Mouse (Mus musculus): ENCODE measurements around the gene Prrx1.

Gene Prrx1

DNA sequence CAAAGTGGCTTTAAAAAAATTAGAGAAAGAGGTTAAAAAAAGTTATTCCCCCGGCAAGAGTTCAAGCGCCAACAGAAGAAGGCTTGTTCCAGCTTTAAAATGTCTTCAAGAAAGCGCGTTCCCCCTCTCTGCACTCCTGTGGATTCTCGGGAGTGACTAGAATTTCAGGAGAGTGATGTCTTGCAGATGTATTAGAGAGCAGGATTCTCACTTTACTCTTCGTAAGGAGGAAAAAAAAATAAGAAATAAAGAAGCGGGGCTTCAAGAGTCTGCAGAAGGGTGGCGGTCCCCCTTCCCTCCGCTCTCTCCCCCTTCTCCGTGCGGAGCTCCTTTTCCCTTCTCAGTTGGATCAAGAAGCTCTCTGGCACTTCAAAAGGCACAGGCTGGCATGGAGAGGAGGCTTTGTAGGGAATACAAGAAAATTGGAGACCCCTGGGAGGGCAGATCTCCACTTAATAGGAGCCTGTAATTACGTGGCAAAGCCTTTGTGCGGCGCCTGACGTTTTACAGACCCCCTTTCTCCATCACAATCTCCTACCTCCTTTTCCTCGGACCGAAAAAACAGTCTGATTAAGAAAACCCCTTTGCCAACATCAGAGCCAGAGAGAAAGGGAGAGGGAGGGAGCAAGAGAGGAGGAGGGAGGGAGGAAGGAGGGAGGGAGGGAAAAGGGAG, at the start of gene Prrx1:
Gene Prrx1, minus strand, starts transcription at position 610 of the 673 bp plus-strand sequence.
- DNase-seq (ENCODE audit: low read depth, low spot score), result peak; percentile 88

DNA sequence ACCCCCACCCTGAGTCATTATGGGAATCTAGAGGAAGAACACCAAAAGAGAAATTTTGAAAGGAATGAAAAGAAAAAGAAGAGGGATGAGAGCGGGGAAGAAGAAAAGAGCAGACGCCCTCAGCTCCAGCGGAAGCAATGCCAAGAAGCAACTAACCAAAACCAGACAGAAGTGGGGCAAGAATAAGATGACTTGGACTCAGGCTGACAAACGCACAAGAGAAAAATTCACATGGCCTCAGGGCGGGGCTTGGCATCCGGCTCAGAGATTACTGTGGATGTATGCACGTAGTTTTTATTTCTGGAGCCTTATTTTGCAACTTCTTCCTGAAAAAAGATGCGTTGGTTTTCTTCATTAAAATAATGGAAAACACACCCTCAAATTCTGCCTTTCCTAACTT, 48.7 kb upstream of the Prrx1 start:
- peak; percentile 99 for DNase-seq (ENCODE audit: low read depth, low spot score)

DNA sequence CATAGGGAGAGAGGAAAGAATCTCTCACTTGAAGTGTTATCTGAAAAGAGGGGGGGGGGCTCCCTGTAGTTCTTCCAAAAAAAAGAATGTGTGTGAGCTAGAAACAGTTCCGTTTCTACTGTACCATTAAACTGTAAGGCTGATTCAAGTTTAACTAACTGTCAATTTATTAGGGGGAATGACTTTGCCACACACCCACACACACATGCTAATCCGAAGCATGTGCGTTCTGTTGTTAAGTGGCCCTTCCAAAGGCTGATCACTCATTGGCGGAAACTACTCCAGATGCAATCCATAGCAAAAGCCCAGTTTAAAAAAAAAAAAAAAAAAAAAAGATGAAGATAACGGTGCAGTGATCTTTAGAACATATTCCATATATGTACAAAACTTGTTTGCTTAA, 47.9 kb upstream of the Prrx1 start:
- DNase-seq (ENCODE audit: low read depth, low spot score), result peak; percentile 91

DNA sequence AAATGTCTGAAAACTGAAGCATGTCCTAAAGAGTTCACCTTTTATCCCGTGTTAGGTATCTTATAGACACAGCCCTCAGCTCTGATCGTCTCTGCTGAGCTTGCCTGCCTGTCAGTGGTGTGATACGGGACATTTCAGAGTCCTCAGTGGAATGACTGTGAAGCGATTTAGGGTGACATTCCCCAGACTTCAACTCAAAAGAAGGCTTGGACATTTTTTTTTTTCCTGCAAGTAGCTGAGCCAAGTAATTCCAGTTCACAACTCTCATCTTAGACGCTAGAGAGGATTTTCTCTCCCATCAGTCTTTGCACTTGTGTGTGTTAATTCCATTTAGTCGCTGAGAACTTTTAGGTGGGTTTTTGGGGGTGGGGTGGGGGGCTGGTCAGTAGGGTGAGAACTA, 47.3 kb upstream of the Prrx1 start:
- peak; percentile 60 for DNase-seq (ENCODE audit: low read depth, low spot score)

GRCm38 (mm10) chr1:163359521-163359920, 46.0 kb upstream of the Prrx1 start:
- peak; percentile 61 for DNase-seq (ENCODE audit: low read depth, low spot score)

DNA sequence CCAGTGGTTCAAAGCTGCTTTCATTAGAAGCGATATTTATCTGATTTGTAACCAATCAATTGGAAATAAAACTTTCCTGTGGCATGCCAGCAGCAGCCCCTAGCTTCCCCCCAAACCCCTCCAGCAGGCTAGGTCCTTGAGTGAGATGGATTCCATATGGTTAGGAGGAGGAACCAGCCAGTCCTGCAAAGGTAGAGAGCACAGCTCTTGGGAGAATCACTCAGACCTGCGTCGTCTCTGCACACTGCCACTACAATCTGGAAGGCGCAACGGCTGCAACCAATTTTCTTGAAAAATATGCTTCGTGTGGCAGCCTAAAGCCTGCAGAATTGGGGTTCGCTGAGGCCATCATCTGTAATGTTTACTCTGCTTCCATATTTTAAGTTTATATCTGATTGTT, 44.7 kb upstream of the Prrx1 start:
- DNase-seq (ENCODE audit: low read depth, low spot score), result peak; percentile 71

DNA sequence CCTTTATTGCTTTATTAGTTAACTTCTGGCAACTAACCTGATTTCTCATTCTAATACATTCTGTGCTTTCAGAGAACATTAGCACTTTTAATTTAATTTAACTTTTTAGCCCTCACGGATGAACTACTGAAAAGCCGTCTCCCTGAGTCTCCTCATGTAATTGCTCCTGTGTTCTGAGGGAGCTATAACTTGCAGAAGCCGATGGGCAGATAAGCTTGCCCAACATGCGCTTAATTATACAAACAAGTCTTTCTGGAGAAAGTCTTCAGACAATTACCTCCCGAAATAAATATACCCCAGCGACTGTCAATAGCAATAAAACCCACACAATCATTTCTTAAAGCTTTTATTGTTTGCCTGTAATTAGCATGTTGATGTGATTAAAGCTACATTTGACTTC, 44.2 kb upstream of the Prrx1 start:
- DNase-seq (ENCODE audit: low read depth, low spot score), result peak; percentile 53

DNA sequence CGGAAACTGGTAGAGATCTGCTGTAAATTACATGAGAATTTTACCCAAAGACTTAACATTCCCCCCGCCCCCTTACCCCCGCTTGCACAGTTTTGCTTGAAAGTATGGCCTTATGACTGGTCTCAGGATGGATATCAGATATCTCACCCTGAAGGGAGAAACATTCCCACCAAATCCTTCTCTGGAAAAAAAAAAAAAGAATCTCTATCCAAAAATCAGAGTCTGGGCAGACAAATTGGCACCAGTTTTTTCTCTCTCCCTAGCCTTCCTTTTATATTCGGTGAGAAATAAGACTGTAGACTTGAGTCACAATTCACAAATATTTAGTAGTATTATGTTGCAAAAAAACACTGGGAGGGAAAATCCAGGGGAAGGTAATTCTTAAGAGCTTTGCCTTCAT, 42.7 kb upstream of the Prrx1 start:
- peak; percentile 72 for DNase-seq (ENCODE audit: low read depth, low spot score)

DNA sequence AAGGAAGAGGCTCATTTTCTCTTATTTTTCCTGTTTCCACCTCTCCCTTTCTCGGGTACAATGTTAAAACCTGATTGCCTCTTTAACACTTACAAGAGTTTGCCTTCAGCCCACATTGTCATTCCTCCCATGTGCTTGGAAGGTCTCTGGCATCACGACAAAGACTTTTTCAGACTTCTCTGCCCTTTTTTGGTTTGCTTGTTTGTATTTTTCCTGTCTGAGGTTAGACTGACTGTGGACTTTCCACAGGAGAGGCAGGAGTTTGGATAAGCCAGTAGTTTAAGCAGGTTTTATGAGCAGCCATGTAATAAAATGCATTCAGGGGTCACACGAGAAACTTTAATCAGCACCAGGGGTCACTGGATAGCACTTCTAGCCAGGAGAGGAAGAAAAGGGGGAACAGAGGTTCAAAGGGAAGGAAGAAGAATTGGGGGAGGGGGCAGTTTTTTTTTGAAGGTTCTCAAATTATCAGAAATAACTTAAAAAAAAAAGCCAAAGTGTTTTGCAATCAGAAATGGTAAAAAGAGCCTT, 42.2 kb upstream of the Prrx1 start:
- DNase-seq (ENCODE audit: low read depth, low spot score), result peak; percentile 54

DNA sequence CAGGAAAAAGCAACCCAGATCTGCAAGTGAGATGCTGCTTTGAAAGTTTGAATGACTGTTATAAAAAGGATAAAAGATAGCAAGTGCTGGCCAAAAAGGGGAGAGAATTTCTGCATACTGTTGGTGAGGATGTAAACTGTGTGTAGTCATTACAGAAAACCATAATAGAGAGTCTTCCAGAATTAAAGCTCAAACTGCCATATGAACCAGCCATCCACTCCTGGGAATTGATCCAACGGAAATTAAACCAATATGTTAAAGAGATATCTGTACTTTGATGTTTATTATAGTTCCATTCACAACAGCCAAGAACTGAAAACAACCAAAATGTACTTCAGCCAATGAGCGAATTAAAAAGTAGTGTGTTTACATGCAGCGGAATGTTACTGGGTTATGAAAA, 37.5 kb upstream of the Prrx1 start:
- DNase-seq (ENCODE audit: low read depth, low spot score), result no peak

DNA sequence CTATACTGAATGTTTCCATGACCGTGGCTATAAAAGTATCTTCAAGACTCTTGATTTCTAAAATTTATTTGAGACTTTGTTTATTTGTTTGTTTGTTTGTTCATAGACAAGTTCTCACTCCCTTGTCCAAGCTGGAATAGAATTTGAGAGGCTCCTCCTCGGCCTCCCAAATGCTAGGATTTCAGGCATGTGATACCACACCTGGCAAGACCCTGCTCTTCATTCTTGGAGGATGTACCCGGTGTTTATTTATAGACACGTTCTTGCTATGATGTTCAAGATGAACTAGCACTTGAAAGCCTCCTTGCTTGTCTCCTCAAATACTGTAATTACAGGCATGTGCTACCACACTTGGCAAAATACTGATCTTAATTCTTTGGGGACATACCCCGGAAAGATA, 32.0 kb upstream of the Prrx1 start:
- DNase-seq (ENCODE audit: low read depth, low spot score), result no peak

GRCm38 (mm10) chr1:163344931-163345330, 31.4 kb upstream of the Prrx1 start:
- peak; percentile 62 for DNase-seq (ENCODE audit: low read depth, low spot score)

DNA sequence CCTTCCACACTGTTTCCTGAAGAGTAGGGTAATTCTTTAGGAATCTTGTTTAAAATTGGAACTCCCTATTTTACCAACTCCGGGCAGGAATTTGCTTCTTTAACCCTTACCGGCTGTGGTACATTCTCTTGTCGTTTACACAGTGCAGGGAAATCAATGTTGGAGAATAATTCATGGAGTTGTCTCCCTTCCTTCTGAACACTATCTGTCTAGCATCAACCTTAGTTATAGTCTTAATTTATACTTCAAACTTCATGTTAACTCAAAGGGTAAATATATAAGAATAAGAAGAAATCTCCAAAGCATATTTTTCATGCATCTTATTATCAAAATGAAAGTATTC, 25.7 kb upstream of the Prrx1 start:
- no peak for DNase-seq (ENCODE audit: low read depth, low spot score)

- DNase-seq (ENCODE audit: low read depth, low spot score), result peak; percentile 61
These were observed 25.2 kb upstream of the Prrx1 start for GRCm38 (mm10) chr1:163338525-163339218.

DNA sequence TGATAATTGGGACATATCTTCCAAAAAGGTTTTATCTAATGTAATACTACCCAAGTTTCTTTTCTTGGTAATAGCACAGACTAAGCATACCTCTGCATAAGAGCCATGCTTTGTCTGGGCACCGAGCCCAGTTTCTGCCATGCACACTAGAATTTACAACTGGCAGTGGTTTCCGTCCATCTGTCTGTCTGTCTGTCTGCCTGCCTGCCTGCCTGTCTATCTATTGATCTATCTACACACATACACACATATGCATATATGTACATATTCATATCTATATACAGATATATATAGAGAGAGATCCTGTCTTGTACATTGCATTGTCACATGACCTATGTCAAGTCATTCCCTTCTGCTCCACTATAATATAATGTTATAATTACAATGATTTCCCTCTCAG, 24.3 kb upstream of the Prrx1 start:
- DNase-seq (ENCODE audit: low read depth, low spot score), result peak; percentile 91

DNA sequence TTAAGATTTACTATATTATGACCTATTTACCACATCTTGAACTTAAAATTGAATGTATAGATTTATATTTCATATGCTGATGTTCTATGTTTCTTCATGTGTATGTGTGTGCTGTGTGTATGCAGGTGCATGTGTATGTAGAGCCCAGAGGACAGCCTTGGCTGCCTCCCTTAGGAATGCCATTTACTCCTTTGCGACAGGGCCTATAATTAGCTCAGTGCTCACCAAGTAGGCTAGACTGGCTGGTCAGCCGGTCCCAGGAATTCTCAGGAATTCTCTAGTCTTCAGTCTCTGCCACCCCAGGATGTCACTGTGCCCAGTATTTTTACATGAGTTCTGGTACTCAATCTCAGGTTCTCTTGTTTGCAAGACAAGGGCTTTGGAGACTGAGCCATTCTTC, 13.8 kb upstream of the Prrx1 start:
- DNase-seq (ENCODE audit: low read depth, low spot score), result no peak

DNA sequence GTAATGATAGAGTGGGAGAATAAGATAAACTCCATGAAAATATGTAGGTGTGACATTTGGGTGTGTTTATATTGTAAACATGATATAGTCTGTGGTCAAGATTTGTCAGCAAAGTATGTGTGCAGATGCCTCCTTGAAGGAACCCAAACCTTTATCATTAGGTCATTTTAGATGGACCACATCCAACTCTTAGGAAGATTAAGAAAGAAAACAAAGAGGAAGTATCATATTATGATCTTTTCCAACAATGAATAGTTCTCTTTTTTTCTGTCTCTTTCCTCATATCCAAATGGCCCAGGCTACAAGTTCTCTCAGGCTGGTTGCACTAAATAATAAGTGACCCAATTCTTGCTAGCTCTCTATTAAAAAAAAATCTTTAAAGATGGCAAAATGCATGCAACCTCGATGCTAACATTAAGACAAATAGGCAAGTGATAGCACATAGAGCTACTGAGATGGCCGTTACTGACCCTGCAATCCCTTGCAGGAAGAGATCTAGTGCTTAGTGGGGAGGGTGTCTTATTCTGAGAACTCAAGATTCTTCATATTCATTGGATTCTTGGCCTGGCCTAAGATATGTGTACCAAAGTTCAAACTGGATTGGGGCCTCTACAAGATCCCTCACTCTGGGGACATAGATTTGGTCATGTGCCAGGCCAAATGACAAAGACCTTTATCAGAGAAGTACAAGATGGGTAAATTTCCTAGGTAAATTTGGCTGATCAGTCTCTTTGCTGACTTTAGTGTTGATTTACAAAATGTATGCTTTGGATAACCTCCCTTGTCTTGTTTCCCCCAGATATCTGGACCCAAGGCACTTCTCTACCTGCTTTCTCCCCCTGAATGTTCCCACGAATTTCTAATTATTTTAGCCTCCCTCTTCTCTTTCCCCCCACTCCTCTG, 6.4 kb upstream of the Prrx1 start:
- DNase-seq (ENCODE audit: low read depth, low spot score), result peak; percentile 77

- peak; percentile 37 for DNase-seq (ENCODE audit: low read depth, low spot score)
These were observed 3.4 kb upstream of the Prrx1 start for GRCm38 (mm10) chr1:163316920-163317319.

GRCm38 (mm10) chr1:163314829-163315301, 1.4 kb upstream of the Prrx1 start:
- peak; percentile 40 for DNase-seq (ENCODE audit: low read depth, low spot score)

DNA sequence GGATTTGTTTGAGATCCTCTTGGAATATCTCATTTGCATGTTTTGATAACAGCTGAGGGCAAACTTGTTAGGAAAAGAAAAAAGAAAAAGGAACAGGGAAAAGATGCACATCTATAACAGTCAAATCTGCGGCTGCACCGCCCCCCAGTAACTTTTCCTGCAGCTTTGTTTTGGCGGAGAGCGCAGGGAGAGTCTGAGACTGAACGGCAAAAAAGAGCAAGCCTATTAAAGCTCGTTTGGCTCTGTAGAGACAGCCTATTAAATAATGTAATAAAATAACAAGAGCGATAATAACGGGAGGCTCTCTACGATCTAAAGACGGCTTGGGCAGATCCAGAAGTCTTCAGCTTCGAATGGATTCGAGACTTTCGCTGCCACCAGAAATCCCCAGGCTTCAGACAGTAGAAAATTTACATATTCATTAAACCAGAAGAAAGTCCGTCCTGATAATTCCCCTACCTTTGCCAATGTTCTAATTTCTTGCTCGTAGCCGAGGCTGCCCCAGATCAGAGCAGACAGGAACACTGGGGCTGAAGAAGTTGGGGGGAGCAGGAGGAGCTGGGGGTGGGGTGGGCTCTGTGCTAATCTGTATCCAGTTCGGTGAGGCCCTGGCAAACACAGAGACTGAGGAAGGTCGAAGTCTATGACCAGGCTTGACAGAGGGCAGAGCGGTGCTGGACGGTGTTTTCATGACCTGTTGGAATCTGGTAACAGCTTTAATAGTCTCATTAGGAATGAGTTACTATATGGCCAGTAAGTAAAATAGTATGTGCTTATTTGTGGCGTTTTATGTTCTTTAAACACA, 613 bp upstream of the Prrx1 start:
- peak; percentile 66 for DNase-seq (ENCODE audit: low read depth, low spot score)
